Mouse (Mus musculus): Measurements from ENCODE around the gene Nfix.

Nfix gene

GRCm38 (mm10) chr8:84799999-84800831, at the start of gene Nfix:
TSS of gene Nfix (minus strand) at chr8:84800344.
- DNase-seq, result peak; percentile 75 to 78

- no peak for DNase-seq
These were observed 47.7 kb upstream of the Nfix start for GRCm38 (mm10) chr8:84847684-84848435.

- peak; percentile 98 to 100 for DNase-seq
These were observed 46.8 kb upstream of the Nfix start, which contains the start of gene Calr for GRCm38 (mm10) chr8:84846722-84847572. TSS of gene Calr (minus strand) at chr8:84846934.

- no peak for DNase-seq
These were observed 46.1 kb upstream of the Nfix start for GRCm38 (mm10) chr8:84846094-84846721.

GRCm38 (mm10) chr8:84845355-84846093, 45.4 kb upstream of the Nfix start:
- DNase-seq, result peak; percentile 52 to 58

GRCm38 (mm10) chr8:84844397-84845070, 44.4 kb upstream of the Nfix start:
- no peak for DNase-seq

GRCm38 (mm10) chr8:84841514-84841913, 41.4 kb upstream of the Nfix start:
- no peak for DNase-seq

GRCm38 (mm10) chr8:84840248-84840999, 40.3 kb upstream of the Nfix start, which contains the start of gene Rad23a:
TSS of gene Rad23a (minus strand) at chr8:84840665.
- DNase-seq, result peak; percentile 91

- DNase-seq, result no peak
These were observed 39.7 kb upstream of the Nfix start for GRCm38 (mm10) chr8:84839875-84840247.

GRCm38 (mm10) chr8:84839411-84839810, 39.3 kb upstream of the Nfix start:
- no peak for DNase-seq

- no peak for DNase-seq
These were observed 38.4 kb upstream of the Nfix start for GRCm38 (mm10) chr8:84838513-84838912.

- no peak for DNase-seq
These were observed 37.8 kb upstream of the Nfix start for GRCm38 (mm10) chr8:84837912-84838470.

GRCm38 (mm10) chr8:84837149-84837911, 37.2 kb upstream of the Nfix start:
- peak in 1 of 2 experiments; percentile 52 for DNase-seq

GRCm38 (mm10) chr8:84834866-84835855, 35.0 kb upstream of the Nfix start:
- DNase-seq, result peak; percentile 84 to 87

- DNase-seq, result peak in 1 of 2 experiments; percentile 17
These were observed 34.1 kb upstream of the Nfix start for GRCm38 (mm10) chr8:84834002-84834865.

All from cerebellum, postnatal 36 days (tissue).